Comparison of ENCODE assay signal across 1 mouse cellular context in the genomic region with DNA sequence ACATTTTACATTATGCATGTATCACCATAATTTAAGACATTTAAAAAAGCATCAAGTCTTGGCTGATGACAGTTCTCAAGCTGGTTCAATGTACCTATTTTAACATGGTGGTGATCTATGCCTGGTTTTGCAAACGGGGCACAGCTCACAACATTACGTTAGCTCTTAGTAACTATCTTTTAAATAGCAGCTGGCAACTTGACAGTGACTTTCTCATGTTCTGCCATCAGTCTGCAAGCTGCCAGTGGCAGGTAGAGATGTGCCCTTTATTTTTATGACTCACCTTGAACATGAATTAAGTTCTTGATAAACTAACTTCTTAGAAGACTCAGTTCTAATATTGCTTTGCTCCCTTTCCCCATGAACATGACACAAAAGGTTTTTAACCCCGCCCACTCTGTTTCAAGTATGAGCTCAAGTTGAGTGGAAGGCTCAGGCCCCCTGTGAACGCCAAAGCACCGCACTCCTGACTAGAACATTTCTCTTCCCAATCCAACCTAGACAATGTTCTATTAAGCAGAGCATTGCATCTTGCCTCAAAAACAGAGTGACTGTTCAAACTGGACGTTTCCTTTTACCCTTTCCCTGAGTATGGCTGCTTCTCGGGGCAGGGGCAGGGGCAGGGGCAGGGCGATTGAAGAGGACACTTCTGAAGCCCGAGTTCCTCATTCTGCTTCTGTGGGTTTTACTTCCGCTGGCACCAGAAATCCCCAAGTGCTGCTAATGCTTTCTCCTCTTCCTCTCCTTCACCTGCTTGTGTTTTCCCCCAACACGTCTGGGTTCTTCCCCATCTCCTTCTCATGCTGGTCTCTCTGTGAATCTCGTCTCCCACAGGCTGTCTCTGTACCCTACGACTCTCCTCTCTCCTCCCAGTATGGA.
TF ChIP-seq lines count a peak whose summit lies in the region.

No protein-coding gene starts in this region.

TF ChIP-seq in CH12.LX, 34 proteins besides CTCF, POLR2A, EP300 and RAD21 (continued from another document):
- TF ChIP-seq ZKSCAN1 (IDR thresholded peaks at IDR 0.05; ENCODE audit: borderline replicate concordance, low read depth, low read length) (no peak), ZMIZ1 (IDR thresholded peaks at IDR 0.05; ENCODE audit: low read depth, low read length) (no peak), USF1 (IDR thresholded peaks at IDR 0.05; ENCODE audit: low read depth, low read length) (no peak), BHLHE40 (IDR thresholded peaks at IDR 0.05; ENCODE audit: low read depth, low read length) (peak; percentile 77), MEF2A (IDR thresholded peaks at IDR 0.05; ENCODE audit: borderline replicate concordance, low read depth, low read length) (peak; percentile 86), KAT2A (IDR thresholded peaks at IDR 0.05; ENCODE audit: insufficient replicate concordance, low read length) (no peak), MAZ (IDR thresholded peaks at IDR 0.05; ENCODE audit: low read depth, low read length) (peak; percentile 43; the same call in 1 of the 2 replicates), ZC3H11A (IDR thresholded peaks at IDR 0.05; ENCODE audit: low read depth, low read length) (no peak), USF2 (conservative IDR thresholded peaks at IDR 0.05; ENCODE audit: low read depth, low read length) (no peak), CHD1 (IDR thresholded peaks at IDR 0.05; ENCODE audit: low read depth, low read length) (no peak), ETS1 (conservative IDR thresholded peaks at IDR 0.05; ENCODE audit: low read depth, low read length) (peak; percentile 65), GABPA (IDR thresholded peaks at IDR 0.05; ENCODE audit: insufficient replicate concordance, low read depth, low read length) (no peak), E2F4 (IDR thresholded peaks at IDR 0.05; ENCODE audit: insufficient replicate concordance, low read depth, low read length) (no peak), NRF1 (IDR thresholded peaks at IDR 0.05; ENCODE audit: low read depth, low read length) (no peak), TCF12 (IDR thresholded peaks at IDR 0.05; ENCODE audit: low read depth, low read length) (peak; percentile 63; the same call in 1 of the 2 replicates), PAX5 (IDR thresholded peaks at IDR 0.05; ENCODE audit: low read length) (no peak), POLR2AphosphoS2 (IDR thresholded peaks at IDR 0.05; ENCODE audit: low read depth, low read length) (no peak), RCOR1 (conservative IDR thresholded peaks at IDR 0.05; ENCODE audit: low read depth, low read length) (peak; percentile 83; the same call in 1 of the 2 replicates), IRF4 (IDR thresholded peaks at IDR 0.05; ENCODE audit: low read depth, low read length) (peak; percentile 70), JUND (conservative IDR thresholded peaks at IDR 0.05; ENCODE audit: low read depth, low read length) (no peak), UBTF (IDR thresholded peaks at IDR 0.05; ENCODE audit: low read depth, low read length) (peak; percentile 62; the same call in 1 of the 2 replicates), MXI1 (IDR thresholded peaks at IDR 0.05; ENCODE audit: low read depth, low read length) (0 out of 2 replicates have a peak, but pooled peaks have one; percentile 46), ZNF384 (IDR thresholded peaks at IDR 0.05; ENCODE audit: low read depth, low read length) (no peak), HCFC1 (IDR thresholded peaks at IDR 0.05; ENCODE audit: low read depth, low read length) (no peak), CHD2 (IDR thresholded peaks at IDR 0.05; ENCODE audit: low read length) (peak; percentile 21; the same call in 1 of the 2 replicates), JUN (IDR thresholded peaks at IDR 0.05; ENCODE audit: insufficient read depth, low read depth, low read length) (no peak), TBP (conservative IDR thresholded peaks at IDR 0.05; ENCODE audit: low read depth, low read length) (peak; percentile 67; the same call in 1 of the 2 replicates)
